Mouse (Mus musculus) CH12.LX (cell line): Measurements from ENCODE around the gene Eif3l. TPM values are rescaled to one million over a fixed set of nuclear protein-coding genes. Genes with fewer than 3 reads are reported as not detected.

ENCODE experiments used
- DNase-seq: peaks from one replicate; pipeline ENCODE4 v3.0.0-alpha.2; 2013; ENCODE audit errors: extremely low read depth
- H3K27ac ChIP-seq: 2 replicates; pipeline ENCODE4 v1.5.1; 2012; ENCODE audit warnings: low read depth, mild to moderate bottlenecking, control low read depth, moderate library complexity; ENCODE audit not compliant: insufficient read depth
- H3K27me3 ChIP-seq: replicated peaks from 2 replicates; pipeline ENCODE3; 2012; ENCODE audit warnings: inconsistent platforms
- H3K36me3 ChIP-seq, 2 experiments: replicated peaks in 1 of 2; 2 replicates each; pipeline versions ENCODE3 to v1.6.1; 2012; ENCODE audit warnings: inconsistent platforms in 1 of 2, low read length in 1 of 2, mild to moderate bottlenecking in 1 of 2, mixed read lengths in 1 of 2, moderate library complexity in 1 of 2; ENCODE audit not compliant: control insufficient read depth in 1 of 2, insufficient read depth in 1 of 2
- H3K4me1 ChIP-seq, 2 experiments: 2 replicates each; pipeline ENCODE4 v1.6.1; 2012; ENCODE audit warnings: inconsistent platforms in 1 of 2, moderate library complexity in 1 of 2; ENCODE audit not compliant: insufficient read depth in 2 of 2, control insufficient read depth in 1 of 2
- H3K4me2 ChIP-seq: 2 replicates; pipeline ENCODE4 v1.6.1; 2012; ENCODE audit warnings: low read depth, mild to moderate bottlenecking, control low read depth; ENCODE audit not compliant: poor library complexity, insufficient read depth, severe bottlenecking
- H3K4me3 ChIP-seq, 3 experiments: fragments of 150-350 bp in 1 of 3; sonication (generic) in 1 of 3; replicated peaks in 1 of 3; 2 replicates each; pipeline versions ENCODE3 to v1.5.1; 2011 to 2012; ENCODE audit warnings: low read depth in 2 of 3, low read length in 2 of 3, mild to moderate bottlenecking in 2 of 3, moderate library complexity in 2 of 3, control low read depth in 1 of 3, improper control_type of control experiment in 1 of 3, inconsistent platforms in 1 of 3, mixed read lengths in 1 of 3; ENCODE audit not compliant: poor library complexity in 1 of 3
- H3K79me2 ChIP-seq: replicated peaks from 2 replicates; pipeline ENCODE4 v1.6.1; 2012; ENCODE audit warnings: mild to moderate bottlenecking, moderate library complexity; ENCODE audit not compliant: control insufficient read depth, poor library complexity, insufficient read depth, severe bottlenecking; ENCODE audit errors: extremely low read depth
- H3K9ac ChIP-seq: 2 replicates; pipeline ENCODE4 v1.6.1; 2012; ENCODE audit warnings: low read depth, mild to moderate bottlenecking, control low read depth, moderate library complexity; ENCODE audit not compliant: insufficient read depth
- H3K9me3 ChIP-seq: replicated peaks from 2 replicates; pipeline ENCODE3; 2012; ENCODE audit warnings: low read length, inconsistent platforms, mixed read lengths
- BHLHE40 ChIP-seq: IDR thresholded peaks from 2 replicates; pipeline ENCODE4 v1.6.1; 2011; ENCODE audit warnings: mild to moderate bottlenecking, low read depth, low read length, improper control_type of control experiment
- CHD1 ChIP-seq: IDR thresholded peaks from 2 replicates; pipeline ENCODE4 v1.6.1; 2012; ENCODE audit warnings: low read depth, low read length, improper control_type of control experiment, inconsistent platforms
- CHD2 ChIP-seq: IDR thresholded peaks from 2 replicates; pipeline ENCODE4 v1.6.1; 2011; ENCODE audit warnings: low read length, improper control_type of control experiment
- CTCF ChIP-seq, 2 experiments: IDR thresholded peaks in 1 of 2; conservative IDR thresholded peaks in 1 of 2; 2 replicates each; pipeline ENCODE4 v1.5.1; 2011 to 2012; ENCODE audit warnings: low read depth in 2 of 2, low read length in 2 of 2, improper control_type of control experiment in 1 of 2, inconsistent platforms in 1 of 2, mild to moderate bottlenecking in 1 of 2, moderate library complexity in 1 of 2
- E2F4 ChIP-seq: IDR thresholded peaks from 2 replicates; pipeline ENCODE4 v1.6.1; 2011; ENCODE audit warnings: low read depth, low read length, improper control_type of control experiment; ENCODE audit not compliant: insufficient replicate concordance
- ELF1 ChIP-seq: IDR thresholded peaks from 2 replicates; pipeline ENCODE4 v1.6.1; 2014; ENCODE audit warnings: low read depth, mild to moderate bottlenecking, inconsistent platforms, low read length, improper control_type of control experiment
- EP300 ChIP-seq: IDR thresholded peaks from 2 replicates; pipeline ENCODE4 v1.6.1; 2011; ENCODE audit warnings: low read length, improper control_type of control experiment
- ETS1 ChIP-seq: conservative IDR thresholded peaks from 2 replicates; pipeline ENCODE4 v1.6.1; 2012; ENCODE audit warnings: low read depth, mild to moderate bottlenecking, inconsistent platforms, low read length, improper control_type of control experiment, moderate library complexity
- GABPA ChIP-seq: IDR thresholded peaks from 2 replicates; pipeline ENCODE4 v1.6.1; 2012; ENCODE audit warnings: low read depth, low read length, improper control_type of control experiment, inconsistent platforms; ENCODE audit not compliant: insufficient replicate concordance
- HCFC1 ChIP-seq: IDR thresholded peaks from 2 replicates; pipeline ENCODE4 v1.6.1; 2012; ENCODE audit warnings: low read depth, mild to moderate bottlenecking, inconsistent platforms, low read length, improper control_type of control experiment
- IRF4 ChIP-seq: IDR thresholded peaks from 2 replicates; pipeline ENCODE4 v1.6.1; 2014; ENCODE audit warnings: low read depth, mild to moderate bottlenecking, inconsistent platforms, low read length, improper control_type of control experiment
- JUN ChIP-seq: IDR thresholded peaks from 2 replicates; pipeline ENCODE4 v1.6.1; 2011; ENCODE audit warnings: low read depth, mild to moderate bottlenecking, low read length, improper control_type of control experiment, moderate library complexity; ENCODE audit not compliant: insufficient read depth
- JUND ChIP-seq: conservative IDR thresholded peaks from 2 replicates; pipeline ENCODE4 v1.6.1; 2011; ENCODE audit warnings: low read depth, low read length, improper control_type of control experiment
- KAT2A ChIP-seq: IDR thresholded peaks from 2 replicates; pipeline ENCODE4 v1.6.1; 2012; ENCODE audit warnings: low read length, improper control_type of control experiment, inconsistent platforms; ENCODE audit not compliant: insufficient replicate concordance
- MAFK ChIP-seq: IDR thresholded peaks from 2 replicates; pipeline ENCODE4 v1.6.1; 2011; ENCODE audit warnings: low read length, improper control_type of control experiment; ENCODE audit not compliant: insufficient replicate concordance
- MAX ChIP-seq: IDR thresholded peaks from 2 replicates; pipeline ENCODE4 v1.6.1; 2011; ENCODE audit warnings: low read length, improper control_type of control experiment
- MAZ ChIP-seq: IDR thresholded peaks from 2 replicates; pipeline ENCODE4 v1.6.1; 2012; ENCODE audit warnings: low read depth, mild to moderate bottlenecking, inconsistent platforms, low read length, improper control_type of control experiment, moderate library complexity
- MEF2A ChIP-seq: IDR thresholded peaks from 2 replicates; pipeline ENCODE4 v1.6.1; 2014; ENCODE audit warnings: low read depth, mild to moderate bottlenecking, inconsistent platforms, low read length, improper control_type of control experiment, borderline replicate concordance
- MXI1 ChIP-seq: IDR thresholded peaks from 2 replicates; pipeline ENCODE4 v1.6.1; 2011; ENCODE audit warnings: mild to moderate bottlenecking, low read depth, low read length, improper control_type of control experiment
- MYC ChIP-seq: IDR thresholded peaks from 2 replicates; pipeline ENCODE4 v1.6.1; 2011; ENCODE audit warnings: low read depth, mild to moderate bottlenecking, improper control_type of control experiment, low read length
- NELFE ChIP-seq: IDR thresholded peaks from 2 replicates; pipeline ENCODE4 v1.6.1; 2011; ENCODE audit warnings: low read depth, low read length, improper control_type of control experiment
- NRF1 ChIP-seq: IDR thresholded peaks from 2 replicates; pipeline ENCODE4 v1.6.1; 2014; ENCODE audit warnings: low read depth, mild to moderate bottlenecking, inconsistent platforms, low read length, improper control_type of control experiment, moderate library complexity
- PAX5 ChIP-seq: IDR thresholded peaks from 2 replicates; pipeline ENCODE4 v1.6.1; 2012; ENCODE audit warnings: low read length, inconsistent platforms, mixed read lengths
- POLR2A ChIP-seq: IDR thresholded peaks from 2 replicates; pipeline ENCODE4 v1.6.1; 2011; ENCODE audit warnings: low read depth, mild to moderate bottlenecking, improper control_type of control experiment, low read length
- POLR2AphosphoS2 ChIP-seq: IDR thresholded peaks from 2 replicates; pipeline ENCODE4 v1.6.1; 2011; ENCODE audit warnings: low read depth, low read length, improper control_type of control experiment
- RAD21 ChIP-seq: IDR thresholded peaks from 2 replicates; pipeline ENCODE4 v1.6.1; 2011; ENCODE audit warnings: low read depth, mild to moderate bottlenecking, low read length, improper control_type of control experiment, moderate library complexity
- RCOR1 ChIP-seq: conservative IDR thresholded peaks from 2 replicates; pipeline ENCODE4 v1.6.1; 2012; ENCODE audit warnings: low read depth, mild to moderate bottlenecking, inconsistent platforms, low read length, improper control_type of control experiment
- SIN3A ChIP-seq: IDR thresholded peaks from 2 replicates; pipeline ENCODE4 v1.6.1; 2012; ENCODE audit warnings: low read length, improper control_type of control experiment, inconsistent platforms
- SMC3 ChIP-seq: IDR thresholded peaks from 2 replicates; pipeline ENCODE4 v1.6.1; 2011; ENCODE audit warnings: low read depth, low read length, improper control_type of control experiment
- TBP ChIP-seq: conservative IDR thresholded peaks from 2 replicates; pipeline ENCODE4 v1.6.1; 2011; ENCODE audit warnings: low read depth, low read length, improper control_type of control experiment
- TCF12 ChIP-seq: IDR thresholded peaks from 2 replicates; pipeline ENCODE4 v1.6.1; 2014; ENCODE audit warnings: low read depth, mild to moderate bottlenecking, inconsistent platforms, low read length, improper control_type of control experiment
- UBTF ChIP-seq: IDR thresholded peaks from 2 replicates; pipeline ENCODE4 v1.6.1; 2012; ENCODE audit warnings: low read depth, mild to moderate bottlenecking, inconsistent platforms, low read length, improper control_type of control experiment, moderate library complexity
- USF1 ChIP-seq: IDR thresholded peaks from 2 replicates; pipeline ENCODE4 v1.6.1; 2014; ENCODE audit warnings: low read depth, mild to moderate bottlenecking, inconsistent platforms, low read length, improper control_type of control experiment
- USF2 ChIP-seq: conservative IDR thresholded peaks from 2 replicates; pipeline ENCODE4 v1.6.1; 2011; ENCODE audit warnings: low read depth, low read length, improper control_type of control experiment
- ZC3H11A ChIP-seq: IDR thresholded peaks from 2 replicates; pipeline ENCODE4 v1.6.1; 2012; ENCODE audit warnings: low read depth, mild to moderate bottlenecking, inconsistent platforms, low read length, improper control_type of control experiment
- ZKSCAN1 ChIP-seq: IDR thresholded peaks from 2 replicates; pipeline ENCODE4 v1.6.1; 2012; ENCODE audit warnings: low read depth, inconsistent platforms, low read length, improper control_type of control experiment, borderline replicate concordance
- ZMIZ1 ChIP-seq: IDR thresholded peaks from 2 replicates; pipeline ENCODE4 v1.6.1; 2012; ENCODE audit warnings: low read depth, mild to moderate bottlenecking, inconsistent platforms, low read length, improper control_type of control experiment
- ZNF384 ChIP-seq: IDR thresholded peaks from 2 replicates; pipeline ENCODE4 v1.6.1; 2012; ENCODE audit warnings: low read depth, low read length, improper control_type of control experiment, inconsistent platforms
- dilution Hi-C: fragments of 300-500 bp; cut with MboI; formaldehyde crosslinking; loops from 2 replicates; pipeline ENCODE4 v1.14.3; 2020; ENCODE audit warnings: low sequenced_read_pairs; ENCODE audit not compliant: extremely low pct_unique_long_range_greater_than_20kb, extremely low pct_ligation_motif_present
- in situ Hi-C: fragments of 300-500 bp; cut with MboI; formaldehyde crosslinking; loops from 3 replicates; pipeline ENCODE4 v1.14.3; 2019; ENCODE audit warnings: low sequenced_read_pairs, low pct_ligation_motif_present, low pct_unique_long_range_greater_than_20kb, mixed read lengths
- polyA plus RNA-seq: library from polyadenylated mRNA; unstranded; fragments of >175 nt; gene quantifications from 2 replicates; pipeline ENCODE4 v1.2.1, GENCODE M21; 2012; ENCODE audit warnings: low read depth; ENCODE audit not compliant: insufficient read length
- total RNA-seq, 2 experiments: library from RNA; depleted of rRNA; stranded (reverse); fragments of 300-350 nt in 1 of 2; fragments of >200 nt in 1 of 2; gene quantifications; 2 replicates each; pipeline ENCODE4 v1.2.3; 2012 to 2014

Eif3l gene
- total RNA-seq (2012; rRNA removed) (323 and 347 TPM in 2 replicates), total RNA-seq (2014; rRNA removed) (379 and 392 TPM in 2 replicates), polyA plus RNA-seq (303 and 306 TPM in 2 replicates)

GRCm38 (mm10) chr15:79074913-79075532 is at the start of gene Eif3l:
Eif3l (plus strand) TSS chr15:79075179.
- Histone ChIP-seq H3K4me1 (peaks cover 3 to 57% of the 10 kb centered on the region in 2 experiments), H3K9me3 (no peaks in the 10 kb centered on the region), H3K27me3 (no peaks in the 10 kb centered on the region), H3K9ac (peak within 1 kb of the TSS; percentile 73), H3K4me2 (peak within 1 kb of the TSS; percentile 98), H3K79me2 (peaks cover 35% of the 10 kb centered on the region), H3K27ac (peak within 1 kb of the TSS; percentile 61), H3K36me3 (peaks cover 32 to 39% of the 10 kb centered on the region in 2 experiments), H3K4me3 (peak within 1 kb of the TSS; percentile 72 to 97 (median 82))
- peak; percentile 93 for TF ChIP-seq NELFE
- TF ChIP-seq TCF12: peak; percentile 66
- TF ChIP-seq EP300: no peak
- TF ChIP-seq MAX: peak; percentile 61
- no peak for TF ChIP-seq USF2
- TF ChIP-seq SMC3: no peak
- TF ChIP-seq ZKSCAN1: no peak
- peak; percentile 78 for TF ChIP-seq NRF1
- TF ChIP-seq RAD21: no peak
- TF ChIP-seq CTCF (conservative IDR thresholded peaks at IDR 0.05 in 1 of 2, IDR thresholded peaks at IDR 0.05 in 1 of 2; ENCODE audit: low read depth in 2 of 2, low read length in 2 of 2): no peak
- TF ChIP-seq UBTF: no peak
- peak; percentile 94 for TF ChIP-seq CHD2
- no peak for TF ChIP-seq ZC3H11A
- no peak for TF ChIP-seq JUND
- peak; percentile 73 for TF ChIP-seq POLR2AphosphoS2
- TF ChIP-seq E2F4: no peak
- peak; percentile 89 for TF ChIP-seq POLR2A
- no peak; the same call in 1 of the 2 replicates for TF ChIP-seq GABPA
- TF ChIP-seq MEF2A: no peak
- TF ChIP-seq USF1: no peak
- peak; percentile 95 for TF ChIP-seq KAT2A
- TF ChIP-seq HCFC1: peak; percentile 94
- TF ChIP-seq ZNF384: no peak
- TF ChIP-seq MAFK: no peak
- TF ChIP-seq ELF1: peak; percentile 92
- TF ChIP-seq MXI1: peak; percentile 86
- no peak; the same call in 1 of the 2 replicates for TF ChIP-seq IRF4
- TF ChIP-seq MYC: peak; percentile 68; the same call in 1 of the 2 replicates
- no peak for TF ChIP-seq MAZ
- no peak for TF ChIP-seq BHLHE40
- TF ChIP-seq PAX5: no peak
- no peak for TF ChIP-seq ETS1
- TF ChIP-seq SIN3A: peak; percentile 91
- no peak; the same call in none of the 2 replicates for TF ChIP-seq ZMIZ1
- TF ChIP-seq JUN: no peak
- no peak; the same call in 1 of the 2 replicates for TF ChIP-seq TBP
- TF ChIP-seq CHD1: no peak
- no peak for TF ChIP-seq RCOR1
- dilution Hi-C loops (no loop called here), in situ Hi-C loops (loop anchor here (5.0 kb wide), 1 partner anchor 38 kb away; no protein-coding TSS in a partner anchor)
- peak; percentile 82 for DNase-seq
